Mouse (Mus musculus): ENCODE measurements around the gene Mef2a. TPM values are rescaled to one million over a fixed set of nuclear protein-coding genes. Genes with fewer than 3 reads are reported as not detected.

The Mef2a gene
- 14.8 and 17.9 TPM in 2 replicates for polyA plus RNA-seq (2012; ENCODE audit: low replicate concordance)

DNA sequence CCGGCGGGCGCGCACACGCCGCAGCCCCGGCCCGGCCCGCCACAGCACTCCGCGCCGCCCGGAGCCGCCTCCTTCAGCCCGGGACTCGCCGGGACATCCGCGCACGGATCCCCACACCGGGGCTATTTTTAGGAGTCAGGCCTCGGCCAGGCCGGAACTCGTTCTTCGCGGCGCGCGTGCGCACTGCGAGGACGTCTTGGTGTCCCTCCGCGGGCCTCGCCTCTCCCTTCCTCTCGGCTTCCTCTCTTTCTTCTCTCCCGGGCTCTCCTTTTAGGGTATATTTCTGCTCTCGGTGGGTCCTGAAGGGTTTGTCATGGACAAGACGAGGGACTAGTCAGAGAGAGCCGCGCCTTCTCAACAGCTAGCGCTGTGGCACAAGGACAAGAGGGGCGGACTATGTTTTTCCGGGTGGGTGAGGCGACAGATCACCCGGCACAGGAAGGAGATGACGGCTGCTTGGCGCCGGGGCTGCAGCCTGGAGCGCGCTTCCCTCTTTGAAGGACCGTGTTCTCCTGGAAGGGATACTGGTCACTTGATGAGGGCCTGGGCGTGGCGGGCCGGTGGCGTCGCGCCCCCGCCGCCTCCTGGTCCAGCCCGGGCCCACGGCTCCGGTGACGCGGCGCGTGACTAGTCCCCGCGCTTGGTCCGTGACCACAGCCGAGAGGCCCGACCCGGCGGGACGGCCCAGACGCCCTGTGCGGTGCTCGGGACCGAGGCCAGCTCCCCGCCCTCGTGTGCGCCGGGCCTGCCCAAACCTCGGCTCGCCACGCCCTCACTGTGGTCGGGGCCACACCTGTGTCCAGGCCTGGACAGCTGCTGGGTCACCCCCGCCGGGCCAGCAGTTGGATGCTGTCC lies at the start of gene Mef2a:
Mef2a (minus strand) TSS at position 130 of the 855 bp plus-strand sequence.

DNA sequence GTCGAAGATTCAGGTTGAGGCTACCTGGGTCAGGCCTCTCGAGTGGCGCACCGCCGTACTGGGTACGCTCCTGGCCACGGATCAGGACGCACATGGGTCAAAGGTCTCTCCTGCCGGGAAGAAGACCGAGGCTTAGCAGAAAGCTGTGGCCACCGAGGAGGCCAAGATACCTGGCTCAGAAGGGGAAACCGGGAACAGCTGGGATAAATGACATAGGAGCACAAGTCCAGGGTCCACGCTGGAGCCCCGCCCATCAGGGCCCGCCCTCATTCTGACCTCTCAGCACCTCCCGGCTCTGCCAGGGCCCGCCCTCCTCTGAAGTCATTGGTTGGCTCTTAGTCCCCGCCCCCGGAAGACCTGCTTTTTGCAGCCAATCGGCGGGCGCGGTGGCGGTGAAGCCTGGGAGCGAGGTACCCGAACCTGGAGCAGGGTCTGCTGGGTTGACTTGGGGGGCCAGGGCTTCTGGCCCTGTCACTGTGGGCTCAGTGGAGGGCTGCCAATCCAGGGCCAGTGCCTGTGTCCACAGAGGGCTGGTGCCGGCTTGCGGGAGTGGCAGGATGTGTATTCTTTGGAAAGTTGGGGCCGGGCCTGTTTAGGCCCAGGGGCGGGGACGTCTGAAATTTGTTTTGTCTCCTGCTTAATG lies 150.3 kb downstream of the Mef2a start, which contains the start of gene Lysmd4:
Lysmd4 (plus strand) TSS at position 325 of the 643 bp plus-strand sequence.

Other genes starting within 250 kb of the Mef2a start
- gene Lysmd4, start 150.3 kb downstream of the Mef2a start, polyA plus RNA-seq (2012; ENCODE audit: low replicate concordance) = 2.9 and 3.7 TPM in 2 replicates

Measured in hematopoietic multipotent progenitor cell, adult 10-12 weeks (in vitro differentiated cells).